Mouse (Mus musculus) forebrain, embryonic 12.5 days (tissue): ENCODE data around the gene Smurf2. TPM values are rescaled to one million over a fixed set of nuclear protein-coding genes. Genes with fewer than 3 reads are reported as not detected.

ENCODE experiments used
- ATAC-seq: fragments of 200-750 bp; cut with Nextera tagmentation; 2 replicates; pipeline ENCODE4 v1.8.0; 2017; ENCODE audit warnings: moderate TSS enrichment; ENCODE audit not compliant: low FRiP score
- H3K27ac ChIP-seq: fragments of 300-500 bp; sonication (generic); 2 replicates; pipeline ENCODE4 v1.5.1; 2016; ENCODE audit warnings: mild to moderate bottlenecking
- H3K27me3 ChIP-seq: fragments of 300-500 bp; sonication (generic); 2 replicates; pipeline ENCODE4 v1.6.1; 2016; ENCODE audit warnings: mild to moderate bottlenecking
- H3K36me3 ChIP-seq: fragments of 300-500 bp; sonication (generic); replicated peaks from 2 replicates; pipeline ENCODE4 v1.6.1; 2016; ENCODE audit warnings: mild to moderate bottlenecking
- H3K4me1 ChIP-seq: fragments of 300-500 bp; sonication (generic); 2 replicates; pipeline ENCODE4 v1.6.1; 2016
- H3K4me2 ChIP-seq: fragments of 300-500 bp; sonication (generic); 2 replicates; pipeline ENCODE4 v1.6.1; 2016; ENCODE audit warnings: mild to moderate bottlenecking, moderate library complexity
- H3K4me3 ChIP-seq: fragments of 300-500 bp; sonication (generic); replicated peaks from 2 replicates; pipeline ENCODE4 v1.5.1; 2016; ENCODE audit warnings: mild to moderate bottlenecking
- H3K9ac ChIP-seq: fragments of 300-500 bp; sonication (generic); 2 replicates; pipeline ENCODE4 v1.6.1; 2016; ENCODE audit warnings: mild to moderate bottlenecking
- H3K9me3 ChIP-seq: fragments of 300-500 bp; sonication (generic); 2 replicates; pipeline ENCODE4 v1.6.1; 2016
- WGBS: fragments of 180-500 bp; shearing (Covaris S2); methylation state at CpG from one replicate; pipeline ENCODE4 v1.1.7; 2016; 5-methylcytosine and 5-hydroxymethylcytosine counted together
- polyA plus RNA-seq: library from polyadenylated mRNA; unstranded; fragments of >200 nt; fragmentation: Nextera tagmentation; extraction: Ambion mirVana; gene quantifications from 2 replicates; pipeline ENCODE4 v1.2.1, GENCODE M21; 2016

Gene Smurf2
- polyA plus RNA-seq, 1 experiment from 2014 or later: 18.3 TPM

DNA sequence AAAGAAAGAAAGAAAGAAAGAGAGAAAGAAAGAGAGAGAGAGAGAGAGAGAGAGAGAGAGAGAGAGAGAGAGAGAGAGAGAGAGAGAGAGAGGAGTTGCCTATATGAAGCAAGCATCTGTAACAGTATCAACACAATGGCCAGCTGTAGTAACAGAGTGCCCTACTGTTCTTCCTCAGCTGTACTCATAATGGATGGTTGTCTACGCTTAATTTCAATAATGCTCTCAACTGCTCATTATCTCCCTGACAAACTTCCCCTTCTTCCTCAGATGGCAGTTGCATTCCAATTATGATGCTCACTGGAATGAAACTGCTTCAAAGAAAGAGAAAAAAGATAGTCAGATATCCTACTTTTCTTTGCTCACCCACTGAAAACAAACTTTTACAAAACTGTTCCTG, 36.9 kb downstream of the Smurf2 start:
- Histone ChIP-seq H3K9me3 (no peaks in the 10 kb centered on the region), H3K27me3 (no peaks in the 10 kb centered on the region), H3K36me3 (no peaks in the 10 kb centered on the region), H3K4me2 (no peak overlapping the region), H3K9ac (no peak overlapping the region), H3K27ac (no peak overlapping the region), H3K4me1 (no peaks in the 10 kb centered on the region; the same call in 1 of the 2 replicates), H3K4me3 (no peak overlapping the region)
- no peak for ATAC-seq
- WGBS: 69% methylated on average over 1 of the region's 1 CpGs

DNA sequence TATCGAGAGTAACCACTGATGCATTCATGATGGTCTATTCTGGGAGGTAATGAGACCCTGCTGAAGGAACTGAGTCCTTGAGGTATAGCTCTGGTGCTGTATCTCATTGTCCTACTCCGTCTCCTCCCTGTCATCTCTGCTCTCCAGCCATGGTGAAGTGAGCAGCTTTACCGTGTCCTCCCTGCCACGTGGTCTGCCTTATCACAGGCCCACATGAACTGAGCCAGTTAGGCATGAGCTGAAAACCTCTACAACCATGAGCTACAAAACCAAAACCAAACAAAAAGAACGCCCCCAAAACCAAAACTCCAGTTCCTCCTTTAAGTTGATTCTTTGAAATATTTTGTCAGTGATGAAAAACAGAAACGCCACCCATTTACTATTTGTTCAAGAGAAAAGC, 47.9 kb downstream of the Smurf2 start:
- 90% methylated on average over 6 of the region's 6 CpGs for WGBS
- Histone ChIP-seq H3K4me2 (no peak overlapping the region), H3K36me3 (peaks cover 22% of the 10 kb centered on the region), H3K27me3 (no peaks in the 10 kb centered on the region), H3K9ac (no peak overlapping the region), H3K4me3 (no peak overlapping the region), H3K27ac (no peak overlapping the region), H3K4me1 (no peaks in the 10 kb centered on the region), H3K9me3 (no peaks in the 10 kb centered on the region)
- no peak for ATAC-seq

DNA sequence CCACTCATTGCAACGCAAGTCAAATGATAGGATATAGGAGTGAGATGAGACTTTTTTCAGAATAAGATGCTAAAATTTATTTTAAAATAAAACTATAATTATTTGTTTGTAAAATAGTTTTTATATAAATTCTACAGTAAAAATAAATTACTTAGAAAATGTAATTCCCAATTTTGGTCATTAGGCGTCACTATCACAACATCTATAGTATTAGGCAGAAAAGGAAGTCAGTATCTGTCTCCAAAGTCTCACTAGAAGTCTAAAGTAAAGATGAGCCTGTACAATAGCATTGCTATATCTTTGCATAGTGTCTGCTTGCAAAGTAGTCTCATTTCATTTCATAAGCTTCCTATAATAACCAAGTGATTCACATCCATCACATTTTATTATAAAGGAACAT, 69.1 kb downstream of the Smurf2 start:
- no peak overlapping the region for H3K4me3 ChIP-seq
- no peak overlapping the region for H3K9ac ChIP-seq
- H3K27me3 ChIP-seq: no peaks in the 10 kb centered on the region
- no peak overlapping the region for H3K4me2 ChIP-seq
- H3K36me3 ChIP-seq: peaks cover 41% of the 10 kb centered on the region
- no peak overlapping the region for H3K27ac ChIP-seq
- no peaks in the 10 kb centered on the region for H3K4me1 ChIP-seq
- no peak for ATAC-seq
- no peaks in the 10 kb centered on the region for H3K9me3 ChIP-seq
- 62% methylated on average over 2 of the region's 2 CpGs for WGBS

DNA sequence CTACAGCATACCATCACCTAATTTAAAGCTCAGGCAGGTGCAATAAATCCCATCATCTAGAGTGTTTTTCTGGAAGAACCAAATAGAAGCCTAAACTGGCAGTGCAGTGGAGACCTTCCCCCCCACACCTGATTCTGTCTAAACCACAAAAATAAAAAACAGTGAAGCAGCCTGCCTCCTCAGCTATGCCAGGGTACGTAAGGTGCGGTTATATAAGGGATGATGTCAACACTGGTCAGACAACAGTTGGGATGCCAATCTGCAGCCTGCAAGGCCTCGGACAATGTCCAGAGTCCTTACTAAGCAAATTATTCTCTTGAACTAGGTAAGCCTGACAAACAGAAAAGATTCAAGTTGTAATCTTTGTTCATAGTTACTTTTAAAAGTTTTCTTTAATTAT, 78.5 kb downstream of the Smurf2 start:
- H3K27ac ChIP-seq: no peak overlapping the region
- H3K9me3 ChIP-seq: no peaks in the 10 kb centered on the region
- no peaks in the 10 kb centered on the region for H3K4me1 ChIP-seq
- peaks cover 54% of the 10 kb centered on the region for H3K36me3 ChIP-seq
- H3K4me3 ChIP-seq: no peak overlapping the region
- H3K9ac ChIP-seq: no peak overlapping the region
- H3K4me2 ChIP-seq: no peak overlapping the region
- WGBS: 93% methylated on average over 3 of the region's 3 CpGs
- no peaks in the 10 kb centered on the region for H3K27me3 ChIP-seq
- ATAC-seq: no peak

DNA sequence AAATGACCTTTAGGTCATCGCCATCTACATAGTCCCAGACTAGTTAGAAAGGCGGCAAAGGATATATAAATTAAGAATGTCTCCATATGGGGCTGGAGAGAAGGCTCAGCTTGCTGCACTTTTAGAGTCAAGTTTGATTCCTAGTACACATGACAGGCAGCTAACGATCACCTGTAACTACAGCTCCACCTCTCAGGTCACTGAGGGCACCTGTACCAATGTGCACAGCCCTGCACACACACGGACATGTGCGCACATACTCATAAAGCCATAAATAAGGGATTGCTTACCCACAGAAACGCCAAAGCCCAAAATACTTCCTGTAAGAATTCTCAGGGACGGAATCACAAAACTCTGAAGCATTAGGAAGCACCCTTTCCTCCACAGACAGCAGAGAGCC, 92.4 kb downstream of the Smurf2 start:
- H3K4me3 ChIP-seq: no peak overlapping the region

GRCm38 (mm10) chr11:106824403-106824802, 96.1 kb downstream of the Smurf2 start:
- no peak overlapping the region for H3K27ac ChIP-seq
- H3K36me3 ChIP-seq: peaks cover 66% of the 10 kb centered on the region
- no peaks in the 10 kb centered on the region for H3K9me3 ChIP-seq
- H3K4me3 ChIP-seq: no peak overlapping the region
- H3K9ac ChIP-seq: no peak overlapping the region
- H3K27me3 ChIP-seq: no peaks in the 10 kb centered on the region
- no peak for ATAC-seq
- 93% methylated on average over 10 of the region's 10 CpGs for WGBS
- no peak overlapping the region for H3K4me2 ChIP-seq
- H3K4me1 ChIP-seq: no peaks in the 10 kb centered on the region

More for the DNA sequence above, 92.4 kb downstream of the Smurf2 start:
- Histone ChIP-seq H3K9ac (no peak overlapping the region), H3K9me3 (no peaks in the 10 kb centered on the region), H3K36me3 (peaks cover 67% of the 10 kb centered on the region), H3K4me2 (no peak overlapping the region), H3K4me1 (no peaks in the 10 kb centered on the region), H3K27ac (no peak overlapping the region), H3K27me3 (no peaks in the 10 kb centered on the region)
- no peak for ATAC-seq
- WGBS: 94% methylated on average over 7 of the region's 7 CpGs

GRCm38 (mm10) chr11:106823741-106824140, 96.8 kb downstream of the Smurf2 start:
- H3K9me3 ChIP-seq: no peaks in the 10 kb centered on the region
- no peak for ATAC-seq
- no peak overlapping the region for H3K4me2 ChIP-seq
- no peaks in the 10 kb centered on the region for H3K27me3 ChIP-seq
- WGBS: 95% methylated on average over 8 of the region's 8 CpGs
- no peak overlapping the region for H3K27ac ChIP-seq
- no peaks in the 10 kb centered on the region for H3K4me1 ChIP-seq
- no peak overlapping the region for H3K4me3 ChIP-seq
- H3K36me3 ChIP-seq: peaks cover 72% of the 10 kb centered on the region
- H3K9ac ChIP-seq: no peak overlapping the region

- no peaks in the 10 kb centered on the region for H3K27me3 ChIP-seq
- H3K27ac ChIP-seq: no peak overlapping the region
- H3K36me3 ChIP-seq: peaks cover 65% of the 10 kb centered on the region
- H3K4me3 ChIP-seq: no peak overlapping the region
- no peaks in the 10 kb centered on the region for H3K9me3 ChIP-seq
- 92% methylated on average over 5 of the region's 5 CpGs for WGBS
- peaks cover 5% of the 10 kb centered on the region; the same call in 1 of the 2 replicates for H3K4me1 ChIP-seq
- H3K4me2 ChIP-seq: no peak overlapping the region
- ATAC-seq: no peak
- H3K9ac ChIP-seq: no peak overlapping the region
These were observed 97.6 kb downstream of the Smurf2 start for GRCm38 (mm10) chr11:106822911-106823310.

DNA sequence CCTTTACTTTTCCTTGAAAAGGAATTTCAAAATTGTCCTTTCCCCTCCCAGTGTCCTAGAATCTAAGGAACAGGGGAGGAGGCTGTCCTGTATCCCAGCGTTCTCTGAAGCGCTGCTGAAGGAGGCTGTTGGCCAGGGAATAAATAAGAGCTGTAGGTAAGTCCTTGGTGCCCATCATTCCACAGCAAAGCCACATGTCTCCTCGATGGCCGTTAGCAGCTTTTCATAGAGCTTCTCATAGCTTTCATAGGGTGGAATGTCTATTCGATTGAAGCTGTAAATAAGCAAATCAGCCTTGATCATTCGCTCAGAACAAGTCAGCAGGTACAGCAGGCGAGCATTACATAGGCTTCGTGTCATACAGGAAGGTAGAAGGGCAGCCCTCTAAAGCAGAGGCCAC, 98.0 kb downstream of the Smurf2 start:
- Histone ChIP-seq H3K4me2 (no peak overlapping the region), H3K9me3 (no peaks in the 10 kb centered on the region), H3K9ac (no peak overlapping the region), H3K27ac (no peak overlapping the region), H3K27me3 (no peaks in the 10 kb centered on the region), H3K4me3 (no peak overlapping the region), H3K4me1 (peaks cover 5% of the 10 kb centered on the region; the same call in 1 of the 2 replicates), H3K36me3 (peaks cover 61% of the 10 kb centered on the region)
- no peak for ATAC-seq
- WGBS: 88% methylated on average over 8 of the region's 8 CpGs

GRCm38 (mm10) chr11:106821397-106821796, 99.1 kb downstream of the Smurf2 start:
- Histone ChIP-seq H3K9ac (no peak overlapping the region), H3K27ac (no peak overlapping the region), H3K4me1 (peaks cover 5% of the 10 kb centered on the region; the same call in 1 of the 2 replicates), H3K36me3 (peaks cover 61% of the 10 kb centered on the region), H3K9me3 (no peaks in the 10 kb centered on the region), H3K4me3 (no peak overlapping the region), H3K4me2 (no peak overlapping the region), H3K27me3 (no peaks in the 10 kb centered on the region)
- 88% methylated on average over 6 of the region's 6 CpGs for WGBS
- ATAC-seq: no peak

DNA sequence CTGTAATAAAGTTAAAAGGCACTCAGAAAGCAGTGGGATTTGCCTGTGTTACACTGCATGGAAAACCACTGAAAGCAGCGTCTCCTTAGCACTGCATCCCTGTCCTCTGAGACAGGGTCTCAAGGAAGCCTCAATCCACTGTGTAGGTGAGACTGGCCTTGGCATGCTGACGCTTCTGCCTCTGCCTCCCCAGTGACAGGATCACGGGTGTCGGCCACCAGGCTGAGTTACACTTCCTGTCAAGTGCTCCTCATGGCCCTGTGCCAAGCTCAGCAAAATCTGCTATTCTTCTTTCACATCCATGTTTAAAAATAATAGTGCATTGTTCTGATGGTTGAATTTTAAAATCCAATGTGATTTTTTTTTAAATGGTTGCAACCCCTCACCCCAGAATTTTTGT, 99.5 kb downstream of the Smurf2 start:
- Histone ChIP-seq H3K36me3 (peaks cover 61% of the 10 kb centered on the region), H3K4me3 (no peak overlapping the region), H3K9me3 (no peaks in the 10 kb centered on the region), H3K4me2 (no peak overlapping the region), H3K9ac (no peak overlapping the region), H3K4me1 (peaks cover 5% of the 10 kb centered on the region; the same call in 1 of the 2 replicates), H3K27me3 (no peaks in the 10 kb centered on the region), H3K27ac (peak overlapping the region; percentile 21; the same call in 1 of the 2 replicates)
- no peak for ATAC-seq
- WGBS: 77% methylated on average over 4 of the region's 4 CpGs

DNA sequence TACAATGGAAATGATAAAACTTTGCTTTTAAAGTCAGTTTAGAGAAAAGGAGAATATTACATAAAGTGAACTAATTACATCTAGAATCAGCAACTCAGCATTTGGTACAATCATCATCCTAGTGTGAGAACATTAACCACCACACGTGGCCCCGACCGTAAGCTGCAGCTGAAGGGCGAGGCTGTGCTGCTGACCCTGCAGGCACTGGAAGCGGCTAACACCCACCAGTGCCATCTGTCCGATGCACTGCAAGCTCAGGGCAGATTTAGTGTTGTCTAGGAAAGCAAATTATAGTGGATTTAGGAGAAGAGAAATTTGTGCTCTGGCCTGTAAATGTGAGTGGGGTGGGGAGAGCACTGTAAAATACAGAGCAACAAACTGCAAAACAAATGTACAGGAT, 100.3 kb downstream of the Smurf2 start:
- H3K27me3 ChIP-seq: no peaks in the 10 kb centered on the region
- H3K9ac ChIP-seq: no peak overlapping the region
- H3K27ac ChIP-seq: no peak overlapping the region
- no peaks in the 10 kb centered on the region for H3K9me3 ChIP-seq
- ATAC-seq: no peak
- H3K4me2 ChIP-seq: no peak overlapping the region
- peaks cover 5% of the 10 kb centered on the region; the same call in 1 of the 2 replicates for H3K4me1 ChIP-seq
- peaks cover 67% of the 10 kb centered on the region for H3K36me3 ChIP-seq
- WGBS: 89% methylated on average over 6 of the region's 6 CpGs
- no peak overlapping the region for H3K4me3 ChIP-seq

- H3K36me3 ChIP-seq: peaks cover 72% of the 10 kb centered on the region
- no peaks in the 10 kb centered on the region for H3K27me3 ChIP-seq
- no peak overlapping the region for H3K4me3 ChIP-seq
- peaks cover 5% of the 10 kb centered on the region; the same call in 1 of the 2 replicates for H3K4me1 ChIP-seq
- H3K27ac ChIP-seq: 0 out of 2 replicates have a peak overlapping the region, but pooled peaks have one; percentile 31
- WGBS: 92% methylated on average over 9 of the region's 9 CpGs
- H3K9me3 ChIP-seq: no peaks in the 10 kb centered on the region
- ATAC-seq: no peak
- H3K4me2 ChIP-seq: no peak overlapping the region
- H3K9ac ChIP-seq: no peak overlapping the region
These were observed 100.9 kb downstream of the Smurf2 start for GRCm38 (mm10) chr11:106819595-106819994.
